Mouse (Mus musculus): ENCODE data around the gene Gm4131. TPM values are rescaled to one million over a fixed set of nuclear protein-coding genes. Genes with fewer than 3 reads are reported as not detected.

Gm4131 gene
- total RNA-seq, 2 experiments from 2014 or later = not detected

GRCm38 (mm10) chr14:62552771-62553170, 13.9 kb downstream of the Gm4131 start:
- DNase-seq = no peak
- intact Hi-C loops (cut with DNase I) = no loop called here

GRCm38 (mm10) chr14:62550121-62550520, 16.6 kb downstream of the Gm4131 start:
- DNase-seq = no peak
- intact Hi-C loops (cut with DNase I) = no loop called here

- intact Hi-C loops (cut with DNase I) = no loop called here
- no peak for DNase-seq
These were observed 20.0 kb downstream of the Gm4131 start for GRCm38 (mm10) chr14:62546746-62547145.

- DNase-seq = no peak
- intact Hi-C loops (cut with DNase I) = no loop called here
These were observed 20.4 kb downstream of the Gm4131 start for GRCm38 (mm10) chr14:62546296-62546695.

GRCm38 (mm10) chr14:62541751-62542150, 25.0 kb downstream of the Gm4131 start:
- intact Hi-C loops (cut with DNase I) = no loop called here
- no peak for DNase-seq

- no peak for DNase-seq
- intact Hi-C loops (cut with DNase I) = no loop called here
These were observed 26.9 kb downstream of the Gm4131 start for GRCm38 (mm10) chr14:62539834-62540233.

GRCm38 (mm10) chr14:62536988-62537387, 29.7 kb downstream of the Gm4131 start:
- intact Hi-C loops (cut with DNase I) = no loop called here
- no peak for DNase-seq

GRCm38 (mm10) chr14:62536127-62536526, 30.6 kb downstream of the Gm4131 start:
- intact Hi-C loops (cut with DNase I) = no loop called here
- peak; percentile 14 for DNase-seq

GRCm38 (mm10) chr14:62530951-62531350, 35.8 kb downstream of the Gm4131 start:
- intact Hi-C loops (cut with DNase I) = no loop called here
- no peak for DNase-seq

GRCm38 (mm10) chr14:62512845-62513244, 53.9 kb downstream of the Gm4131 start:
- intact Hi-C loops (cut with DNase I) = no loop called here
- DNase-seq = no peak

- intact Hi-C loops (cut with DNase I) = no loop called here
These were observed 57.4 kb downstream of the Gm4131 start for GRCm38 (mm10) chr14:62509350-62509749.

GRCm38 (mm10) chr14:62506261-62506660, 60.5 kb downstream of the Gm4131 start:
- intact Hi-C loops (cut with DNase I) = no loop called here
- DNase-seq = no peak

More at GRCm38 (mm10) chr14:62509350-62509749, 57.4 kb downstream of the Gm4131 start:
- no peak for DNase-seq

- intact Hi-C loops (cut with DNase I) = loop anchor here (10.0 kb wide), 2 partner anchors 107 to 437 kb away; no protein-coding TSS in a partner anchor
- DNase-seq = no peak
These were observed 69.3 kb downstream of the Gm4131 start for GRCm38 (mm10) chr14:62497391-62497790.

- intact Hi-C loops (cut with DNase I) = loop anchor here (10.0 kb wide), 2 partner anchors 108 to 438 kb away; no protein-coding TSS in a partner anchor
- DNase-seq = no peak
These were observed 70.2 kb downstream of the Gm4131 start for GRCm38 (mm10) chr14:62496501-62496900.

- no peak for DNase-seq
- intact Hi-C loops (cut with DNase I) = loop anchor here (10.0 kb wide), 2 partner anchors 111 to 441 kb away; no protein-coding TSS in a partner anchor
These were observed 73.3 kb downstream of the Gm4131 start for GRCm38 (mm10) chr14:62493456-62493855.

GRCm38 (mm10) chr14:62492196-62492850, 74.4 kb downstream of the Gm4131 start:
- peak; percentile 87 for DNase-seq
- intact Hi-C loops (cut with DNase I) = loop anchor here (10.0 kb wide), 2 partner anchors 112 to 442 kb away; no protein-coding TSS in a partner anchor

- DNase-seq = no peak
- intact Hi-C loops (cut with DNase I) = no loop called here
These were observed 78.5 kb downstream of the Gm4131 start for GRCm38 (mm10) chr14:62488270-62488669.

- intact Hi-C loops (cut with DNase I) = no loop called here
- DNase-seq = no peak
These were observed 85.3 kb downstream of the Gm4131 start for GRCm38 (mm10) chr14:62481381-62481780.

GRCm38 (mm10) chr14:62479395-62479794, 87.3 kb downstream of the Gm4131 start:
- peak; percentile 82 for DNase-seq
- intact Hi-C loops (cut with DNase I) = no loop called here

GRCm38 (mm10) chr14:62474481-62474880, 92.2 kb downstream of the Gm4131 start:
- intact Hi-C loops (cut with DNase I) = no loop called here
- no peak for DNase-seq

- no peak for DNase-seq
- intact Hi-C loops (cut with DNase I) = no loop called here
These were observed 94.7 kb downstream of the Gm4131 start for GRCm38 (mm10) chr14:62472061-62472460.

- no peak for DNase-seq
- intact Hi-C loops (cut with DNase I) = no loop called here
These were observed 98.0 kb downstream of the Gm4131 start for GRCm38 (mm10) chr14:62468753-62469125.
